Mouse (Mus musculus): ENCODE data around the gene Chgb. TPM values are rescaled to one million over a fixed set of nuclear protein-coding genes. Genes with fewer than 3 reads are reported as not detected.

The Chgb gene
- polyA plus RNA-seq, 2 experiments = 0.09 TPM

GRCm38 (mm10) chr2:132753137-132753536 lies 27.9 kb upstream of the Chgb start:
- no peak for TF ChIP-seq EP300 (IDR thresholded peaks at IDR 0.05; ENCODE audit: low read depth)
- TF ChIP-seq CTCF (IDR thresholded peaks at IDR 0.05; ENCODE audit: low read depth) = no peak
- WGBS (ENCODE audit: insufficient replicate concordance) = 55% methylated on average over 3 of the region's 3 CpGs
- Histone ChIP-seq H3K9ac (replicated peaks) (no peak overlapping the region), H3K36me3 (replicated peaks; ENCODE audit: control insufficient read depth, insufficient read depth, low read depth) (no peaks in the 10 kb centered on the region), H3K4me1 (replicated peaks; ENCODE audit: control insufficient read depth in 2 of 2, insufficient read depth in 2 of 2, low read length in 1 of 2) (no peaks in the 10 kb centered on the region), H3K27ac (no peak overlapping the region), H3K27me3 (ENCODE audit: control insufficient read depth, insufficient read depth, low read length) (no peaks in the 10 kb centered on the region), H3K9me3 (ENCODE audit: control insufficient read depth, low read length) (no peaks in the 10 kb centered on the region), H3K4me3 (ENCODE audit: insufficient read depth in 1 of 2, low read depth in 2 of 2, low read length in 2 of 2) (no peak overlapping the region), H3K4me2 (ENCODE audit: low read depth) (no peak overlapping the region)
- DNase-seq (ENCODE audit: low read depth in 3 of 3, low spot score in 3 of 3) (no peak), ATAC-seq (ENCODE audit: insufficient read depth) (no peak)

- no peaks in the 10 kb centered on the region for H3K27me3 ChIP-seq (ENCODE audit: control insufficient read depth, insufficient read depth, low read length)
- no peaks in the 10 kb centered on the region for H3K36me3 ChIP-seq (replicated peaks; ENCODE audit: control insufficient read depth, insufficient read depth, low read depth)
- H3K9ac ChIP-seq (replicated peaks) = no peak overlapping the region
- no peak overlapping the region for H3K4me3 ChIP-seq (ENCODE audit: insufficient read depth in 1 of 2, low read depth in 2 of 2, low read length in 2 of 2)
- H3K27ac ChIP-seq = no peak overlapping the region
- DNase-seq (ENCODE audit: low read depth in 3 of 3, low spot score in 3 of 3) = no peak
- H3K9me3 ChIP-seq (ENCODE audit: control insufficient read depth, low read length) = no peaks in the 10 kb centered on the region
- H3K4me1 ChIP-seq (replicated peaks; ENCODE audit: control insufficient read depth in 2 of 2, insufficient read depth in 2 of 2, low read length in 1 of 2) = no peaks in the 10 kb centered on the region
- no peak for ATAC-seq (ENCODE audit: insufficient read depth)
- H3K4me2 ChIP-seq (ENCODE audit: low read depth) = no peak overlapping the region
- WGBS (ENCODE audit: insufficient replicate concordance) = 61% methylated on average over 5 of the region's 5 CpGs
- TF ChIP-seq EP300 (IDR thresholded peaks at IDR 0.05; ENCODE audit: low read depth) (no peak), CTCF (IDR thresholded peaks at IDR 0.05; ENCODE audit: low read depth) (no peak)
Measured at GRCm38 (mm10) chr2:132757911-132758310, 23.2 kb upstream of the Chgb start.

- Histone ChIP-seq H3K27me3 (ENCODE audit: control insufficient read depth, insufficient read depth, low read length) (no peaks in the 10 kb centered on the region), H3K4me3 (ENCODE audit: insufficient read depth in 1 of 2, low read depth in 2 of 2, low read length in 2 of 2) (no peak overlapping the region), H3K36me3 (replicated peaks; ENCODE audit: control insufficient read depth, insufficient read depth, low read depth) (no peaks in the 10 kb centered on the region), H3K4me2 (ENCODE audit: low read depth) (no peak overlapping the region), H3K27ac (no peak overlapping the region), H3K4me1 (replicated peaks; ENCODE audit: control insufficient read depth in 2 of 2, insufficient read depth in 2 of 2, low read length in 1 of 2) (no peaks in the 10 kb centered on the region), H3K9me3 (ENCODE audit: control insufficient read depth, low read length) (no peaks in the 10 kb centered on the region), H3K9ac (replicated peaks) (no peak overlapping the region)
- no peak for TF ChIP-seq CTCF (IDR thresholded peaks at IDR 0.05; ENCODE audit: low read depth)
- no peak for TF ChIP-seq EP300 (IDR thresholded peaks at IDR 0.05; ENCODE audit: low read depth)
- DNase-seq (ENCODE audit: low read depth in 3 of 3, low spot score in 3 of 3) = no peak
- WGBS (ENCODE audit: insufficient replicate concordance) = 28% methylated on average over 1 of the region's 1 CpGs
- no peak for ATAC-seq (ENCODE audit: insufficient read depth)
Measured at GRCm38 (mm10) chr2:132770822-132771221, 10.3 kb upstream of the Chgb start.

GRCm38 (mm10) chr2:132781439-132782068 lies 476 bp downstream of the Chgb start:
- Histone ChIP-seq H3K36me3 (replicated peaks; ENCODE audit: control insufficient read depth, insufficient read depth, low read depth) (no peaks in the 10 kb centered on the region), H3K27ac (no peak overlapping the region), H3K4me1 (replicated peaks; ENCODE audit: control insufficient read depth in 2 of 2, insufficient read depth in 2 of 2, low read length in 1 of 2) (no peaks in the 10 kb centered on the region), H3K9me3 (ENCODE audit: control insufficient read depth, low read length) (no peaks in the 10 kb centered on the region), H3K9ac (replicated peaks) (no peak overlapping the region), H3K4me2 (ENCODE audit: low read depth) (peak overlapping the region; percentile 47), H3K27me3 (ENCODE audit: control insufficient read depth, insufficient read depth, low read length) (peaks cover 11% of the 10 kb centered on the region), H3K4me3 (ENCODE audit: insufficient read depth in 1 of 2, low read depth in 2 of 2, low read length in 2 of 2) (peak overlapping the region in 1 of 2 experiments; percentile 17; a peak in 2 of 4 replicates)
- ATAC-seq (ENCODE audit: insufficient read depth) (peak; percentile 31; the same call in 1 of the 2 replicates), DNase-seq (ENCODE audit: low read depth in 3 of 3, low spot score in 3 of 3) (peak; percentile 28 to 38 (median 37))
- TF ChIP-seq CTCF (IDR thresholded peaks at IDR 0.05; ENCODE audit: low read depth) (no peak), EP300 (IDR thresholded peaks at IDR 0.05; ENCODE audit: low read depth) (no peak)
- 2% methylated on average over 40 of the region's 41 CpGs for WGBS (ENCODE audit: insufficient replicate concordance)

- Histone ChIP-seq H3K4me1 (replicated peaks; ENCODE audit: control insufficient read depth in 2 of 2, insufficient read depth in 2 of 2, low read length in 1 of 2) (no peaks in the 10 kb centered on the region), H3K4me2 (ENCODE audit: low read depth) (no peak overlapping the region), H3K27ac (no peak overlapping the region), H3K9me3 (ENCODE audit: control insufficient read depth, low read length) (no peaks in the 10 kb centered on the region), H3K27me3 (ENCODE audit: control insufficient read depth, insufficient read depth, low read length) (peaks cover 11% of the 10 kb centered on the region), H3K4me3 (ENCODE audit: insufficient read depth in 1 of 2, low read depth in 2 of 2, low read length in 2 of 2) (no peak overlapping the region), H3K36me3 (replicated peaks; ENCODE audit: control insufficient read depth, insufficient read depth, low read depth) (no peaks in the 10 kb centered on the region), H3K9ac (replicated peaks) (no peak overlapping the region)
- ATAC-seq (ENCODE audit: insufficient read depth) (no peak), DNase-seq (ENCODE audit: low read depth in 3 of 3, low spot score in 3 of 3) (no peak)
- WGBS (ENCODE audit: insufficient replicate concordance) = 59% methylated on average over 6 of the region's 6 CpGs
- TF ChIP-seq CTCF (IDR thresholded peaks at IDR 0.05; ENCODE audit: low read depth) (no peak), EP300 (IDR thresholded peaks at IDR 0.05; ENCODE audit: low read depth) (no peak)
Measured at GRCm38 (mm10) chr2:132784039-132784438, 3.0 kb downstream of the Chgb start.
